In the genomic region with DNA sequence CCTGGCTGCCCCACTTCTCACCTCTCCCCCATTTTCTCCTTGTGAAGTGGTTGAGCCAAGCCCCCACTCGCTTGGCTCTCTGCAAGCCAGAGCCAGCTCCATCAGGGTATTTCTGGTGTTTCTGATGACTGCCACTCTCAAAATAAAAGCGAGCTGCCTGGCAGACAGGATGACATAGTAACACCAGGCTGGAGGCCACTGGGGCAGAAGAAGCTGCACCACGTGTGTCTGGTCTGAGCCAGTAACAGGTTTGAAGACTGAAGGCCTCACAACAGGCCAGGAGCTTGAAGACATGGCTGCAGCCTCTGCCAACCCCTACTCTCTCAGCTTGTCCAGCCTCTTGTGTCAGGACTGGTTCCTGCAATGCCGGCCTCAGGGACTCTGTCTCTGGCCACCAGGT, we compare ENCODE assay signal across 26 mouse cellular contexts. TPM values are rescaled to one million over a fixed set of nuclear protein-coding genes. Genes with fewer than 3 reads are reported as not detected.
A peak's percentile ranks its signal among the peaks of the same experiment; 100 is the strongest.
DNase-seq lines count a peak whose midpoint lies in the region; ATAC-seq and TF ChIP-seq lines count a peak whose summit lies in the region.
"Had no signal": no experiment of that assay in that cellular context is flagged by ENCODE, and none has a peak within 500 bp of the region (broad histone marks: within the 10 kb centered on the region; RNA-seq: fewer than 3 reads in every experiment).

No protein-coding gene starts in this region.

- H3K36me3 ChIP-seq in forebrain, embryonic 12.5 days (replicated peaks): peaks cover 34% of the 10 kb centered on the region
- H3K36me3 ChIP-seq in forebrain, embryonic 16.5 days (ENCODE audit: control insufficient read depth, insufficient read depth): peaks cover 29% of the 10 kb centered on the region
- peaks cover 37% of the 10 kb centered on the region for H3K36me3 ChIP-seq in hindbrain, embryonic 10.5 days
- peaks cover 30% of the 10 kb centered on the region for H3K36me3 ChIP-seq in hindbrain, embryonic 16.5 days (ENCODE audit: control insufficient read depth, insufficient read depth, low read length)
- H3K36me3 ChIP-seq in forebrain, embryonic 15.5 days: peaks cover 68% of the 10 kb centered on the region
- H3K36me3 ChIP-seq in hindbrain, postnatal 0 days (ENCODE audit: insufficient read depth, low read length): peaks cover 3% of the 10 kb centered on the region; the same call in 1 of the 2 replicates
- H3K36me3 ChIP-seq: heart, embryonic 10.5 days; limb, embryonic 12.5 days had no signal

- H3K4me1 ChIP-seq in forebrain, embryonic 12.5 days: peaks cover 27% of the 10 kb centered on the region
- H3K4me1 ChIP-seq in forebrain, embryonic 16.5 days (replicated peaks; ENCODE audit: control insufficient read depth, insufficient read depth, low read length): peaks cover 47% of the 10 kb centered on the region
- peaks cover 45% of the 10 kb centered on the region for H3K4me1 ChIP-seq in hindbrain, embryonic 10.5 days (replicated peaks)
- peaks cover 46% of the 10 kb centered on the region for H3K4me1 ChIP-seq in hindbrain, embryonic 16.5 days (ENCODE audit: control insufficient read depth, insufficient read depth, low read depth, low read length)
- peaks cover 48% of the 10 kb centered on the region for H3K4me1 ChIP-seq in forebrain, embryonic 15.5 days
- peaks cover 26% of the 10 kb centered on the region for H3K4me1 ChIP-seq in hindbrain, postnatal 0 days (ENCODE audit: insufficient read depth, low read length)
- H3K4me1 ChIP-seq: heart, embryonic 10.5 days; liver, embryonic 12.5 days had no signal

- H3K27me3 ChIP-seq in forebrain, embryonic 12.5 days: peaks cover 6% of the 10 kb centered on the region; the same call in 1 of the 2 replicates
- no peaks in the 10 kb centered on the region for H3K27me3 ChIP-seq in forebrain, embryonic 16.5 days (replicated peaks; ENCODE audit: control insufficient read depth, insufficient read depth, low read length)
- peaks cover 16% of the 10 kb centered on the region for H3K27me3 ChIP-seq in hindbrain, embryonic 10.5 days (ENCODE audit: insufficient read depth, poor library complexity, severe bottlenecking)
- H3K27me3 ChIP-seq in hindbrain, embryonic 16.5 days (replicated peaks; ENCODE audit: control insufficient read depth, insufficient read depth, low read length): no peaks in the 10 kb centered on the region
- H3K27me3 ChIP-seq in forebrain, embryonic 15.5 days: no peaks in the 10 kb centered on the region
- no peaks in the 10 kb centered on the region for H3K27me3 ChIP-seq in hindbrain, postnatal 0 days (ENCODE audit: insufficient read depth, low read length)

- no peak overlapping the region for H3K9ac ChIP-seq in forebrain, embryonic 12.5 days
- H3K9ac ChIP-seq in forebrain, embryonic 16.5 days (replicated peaks; ENCODE audit: low read depth, low read length): no peak overlapping the region
- H3K9ac ChIP-seq in hindbrain, embryonic 16.5 days (ENCODE audit: low read depth, low read length): no peak overlapping the region
- H3K9ac ChIP-seq in forebrain, embryonic 15.5 days (replicated peaks): no peak overlapping the region
- no peak overlapping the region for H3K9ac ChIP-seq in hindbrain, postnatal 0 days (replicated peaks; ENCODE audit: low read length)
- H3K9ac ChIP-seq: kidney, embryonic 15.5 days; limb, embryonic 12.5 days; liver, embryonic 12.5 days had no signal

- no peak overlapping the region for H3K4me2 ChIP-seq in forebrain, embryonic 12.5 days
- H3K4me2 ChIP-seq in forebrain, embryonic 16.5 days (ENCODE audit: low read length): no peak overlapping the region
- no peak overlapping the region for H3K4me2 ChIP-seq in hindbrain, embryonic 16.5 days (ENCODE audit: low read length)
- no peak overlapping the region for H3K4me2 ChIP-seq in forebrain, embryonic 15.5 days (replicated peaks)
- no peak overlapping the region for H3K4me2 ChIP-seq in hindbrain, postnatal 0 days (ENCODE audit: low read depth, low read length)
- H3K4me2 ChIP-seq: kidney, embryonic 15.5 days; limb, embryonic 12.5 days; liver, embryonic 12.5 days had no signal

- no peak for DNase-seq in hindbrain, embryonic 10.5 days (ENCODE audit: low spot score)
- no peak for DNase-seq in hindbrain, postnatal 0 days (ENCODE audit: low spot score)
- DNase-seq in ovary, postnatal 10 days (ENCODE audit: low spot score): no peak
- no peak for DNase-seq in left cerebral cortex, adult 11 months (ENCODE audit: low spot score)
- DNase-seq: adrenal gland, postnatal 10 days; cerebellum, postnatal 10 days; heart, postnatal 14 days; kidney, postnatal 4 days; layer of hippocampus, adult 9-11 months; lung, adult 2 months; lung, postnatal 36 days; thymus, postnatal 14 days had no signal

- TF ChIP-seq CTCF in hindbrain, postnatal 0 days (IDR thresholded peaks at IDR 0.05; ENCODE audit: low read depth): no peak

- 79% methylated on average over 4 of the region's 4 CpGs for WGBS in forebrain, embryonic 12.5 days
- 73% methylated on average over 4 of the region's 4 CpGs for WGBS in forebrain, embryonic 16.5 days
- WGBS in hindbrain, embryonic 10.5 days: 74% methylated on average over 4 of the region's 4 CpGs
- 61% methylated on average over 4 of the region's 4 CpGs for WGBS in hindbrain, embryonic 16.5 days
- 75% methylated on average over 4 of the region's 4 CpGs for WGBS in forebrain, embryonic 15.5 days
- WGBS in hindbrain, postnatal 0 days: 50% methylated on average over 4 of the region's 4 CpGs

- no peak for ATAC-seq in forebrain, embryonic 12.5 days (ENCODE audit: low FRiP score)
- ATAC-seq in forebrain, embryonic 16.5 days: no peak
- no peak for ATAC-seq in hindbrain, embryonic 16.5 days
- no peak for ATAC-seq in forebrain, embryonic 15.5 days (replicated peaks)
- peak; percentile 41; the same call in 1 of the 2 replicates for ATAC-seq in hindbrain, postnatal 0 days
- ATAC-seq: activated CD4-positive, CD25-positive, alpha-beta regulatory T cell, adult 4 months; CD4-positive, CD25-positive, alpha-beta regulatory T cell, adult 4 months; liver, embryonic 12.5 days had no signal

- H3K27ac ChIP-seq in forebrain, embryonic 12.5 days: peak overlapping the region; percentile 50; the same call in 1 of the 2 replicates
- no peak overlapping the region for H3K27ac ChIP-seq in forebrain, embryonic 16.5 days (ENCODE audit: low read length)
- peak overlapping the region; percentile 75; the same call in 1 of the 2 replicates for H3K27ac ChIP-seq in hindbrain, embryonic 10.5 days
- H3K27ac ChIP-seq in hindbrain, embryonic 16.5 days (ENCODE audit: low read depth, low read length): no peak overlapping the region
- 0 out of 2 replicates have a peak overlapping the region, but pooled peaks have one; percentile 53 for H3K27ac ChIP-seq in forebrain, embryonic 15.5 days (replicated peaks)
- no peak overlapping the region for H3K27ac ChIP-seq in hindbrain, postnatal 0 days
- H3K27ac ChIP-seq: heart, embryonic 10.5 days; kidney, embryonic 15.5 days; limb, embryonic 12.5 days; liver, embryonic 12.5 days had no signal

- H3K9me3 ChIP-seq in forebrain, embryonic 12.5 days: no peaks in the 10 kb centered on the region
- no peaks in the 10 kb centered on the region for H3K9me3 ChIP-seq in forebrain, embryonic 16.5 days (ENCODE audit: control insufficient read depth, low read length)
- H3K9me3 ChIP-seq in hindbrain, embryonic 10.5 days: no peaks in the 10 kb centered on the region
- H3K9me3 ChIP-seq in hindbrain, embryonic 16.5 days (ENCODE audit: control insufficient read depth, low read length): no peaks in the 10 kb centered on the region
- H3K9me3 ChIP-seq in forebrain, embryonic 15.5 days: no peaks in the 10 kb centered on the region
- no peaks in the 10 kb centered on the region for H3K9me3 ChIP-seq in hindbrain, postnatal 0 days (ENCODE audit: low read length)
- H3K9me3 ChIP-seq: heart, embryonic 10.5 days; kidney, embryonic 15.5 days; liver, embryonic 12.5 days had no signal

- H3K4me3 ChIP-seq in forebrain, embryonic 12.5 days (replicated peaks): no peak overlapping the region
- no peak overlapping the region for H3K4me3 ChIP-seq in forebrain, embryonic 16.5 days (replicated peaks; ENCODE audit: low read length)
- no peak overlapping the region for H3K4me3 ChIP-seq in hindbrain, embryonic 10.5 days
- H3K4me3 ChIP-seq in hindbrain, embryonic 16.5 days (ENCODE audit: low read length): no peak overlapping the region
- no peak overlapping the region for H3K4me3 ChIP-seq in forebrain, embryonic 15.5 days
- H3K4me3 ChIP-seq in hindbrain, postnatal 0 days (ENCODE audit: low read length): no peak overlapping the region
- H3K4me3 ChIP-seq: heart, embryonic 10.5 days; kidney, embryonic 15.5 days; limb, embryonic 12.5 days; liver, embryonic 12.5 days had no signal

RNA-seq across cellular contexts. Expression of a gene that starts 8.0 kb away (rescaled TPM):
- 21.6 and 23.3 TPM in 2 replicates for polyA plus RNA-seq in forebrain, embryonic 12.5 days (2016; fragmentation: Nextera tagmentation; extraction: Ambion mirVana)
- polyA plus RNA-seq in forebrain, embryonic 16.5 days (2015; fragmentation: Nextera tagmentation; extraction: Ambion mirVana): 34.8 and 39.2 TPM in 2 replicates
- polyA plus RNA-seq in hindbrain, embryonic 10.5 days (2016; fragmentation: Nextera tagmentation; extraction: Ambion mirVana): 10.9 and 24.0 TPM in 2 replicates
- 44.0 and 48.9 TPM in 2 replicates for polyA plus RNA-seq in hindbrain, embryonic 16.5 days (2015; fragmentation: Nextera tagmentation; extraction: Ambion mirVana)
- 43.7 and 47.3 TPM in 2 replicates for polyA plus RNA-seq in forebrain, embryonic 15.5 days (2015; fragmentation: Nextera tagmentation; extraction: Ambion mirVana)
- total RNA-seq in hindbrain, postnatal 0 days (2014; rRNA removed): 96.4 and 99.4 TPM in 2 replicates
- polyA plus RNA-seq in hindbrain, postnatal 0 days (2015; fragmentation: Nextera tagmentation; extraction: Ambion mirVana): 52.5 and 53.9 TPM in 2 replicates
- polyA plus RNA-seq: activated CD4-positive, CD25-positive, alpha-beta regulatory T cell, adult 4 months; CD4-positive, CD25-positive, alpha-beta regulatory T cell, adult 4 months had no signal

RNA-seq across cellular contexts. Expression of a gene that starts 57.5 kb away (rescaled TPM):
- polyA plus RNA-seq in forebrain, embryonic 12.5 days (2016; fragmentation: Nextera tagmentation; extraction: Ambion mirVana): not detected in 2 replicates
- not detected in 2 replicates for polyA plus RNA-seq in forebrain, embryonic 16.5 days (2015; fragmentation: Nextera tagmentation; extraction: Ambion mirVana)
- polyA plus RNA-seq in hindbrain, embryonic 10.5 days (2016; fragmentation: Nextera tagmentation; extraction: Ambion mirVana): not detected in 2 replicates
- 0.60 and 0.93 TPM in 2 replicates for polyA plus RNA-seq in hindbrain, embryonic 16.5 days (2015; fragmentation: Nextera tagmentation; extraction: Ambion mirVana)
- not detected in 2 replicates for polyA plus RNA-seq in forebrain, embryonic 15.5 days (2015; fragmentation: Nextera tagmentation; extraction: Ambion mirVana)
- 1.0 TPM in 1 of 2 replicates, not detected in the other for total RNA-seq in hindbrain, postnatal 0 days (2014; rRNA removed)
- polyA plus RNA-seq in hindbrain, postnatal 0 days (2015; fragmentation: Nextera tagmentation; extraction: Ambion mirVana): 0.48 and 0.59 TPM in 2 replicates
- total RNA-seq: adrenal gland, postnatal 10 days; ES-E14; heart, postnatal 14 days; megakaryocyte-erythroid progenitor cell, adult 5-6 weeks had no signal
- polyA plus RNA-seq: activated CD4-positive, CD25-positive, alpha-beta regulatory T cell, adult 4 months; CD4-positive, CD25-positive, alpha-beta regulatory T cell, adult 4 months; embryonic facial prominence, embryonic 14.5 days; heart, embryonic 10.5 days; intestine, embryonic 14.5 days; kidney, embryonic 15.5 days; limb, embryonic 12.5 days; liver, embryonic 12.5 days; lung, adult 2 months had no signal

Comparison
In these comparisons a context has a peak if more than half of its experiments do, and no peak if none do; other contexts are left out.
1. H3K27ac ChIP-seq: peak in forebrain, embryonic 12.5 days (single experiment), hindbrain, embryonic 10.5 days (single experiment) and forebrain, embryonic 15.5 days (single experiment); none in forebrain, embryonic 16.5 days (single experiment), hindbrain, embryonic 16.5 days (single experiment) and hindbrain, postnatal 0 days (single experiment).